Mouse (Mus musculus): Measurements from ENCODE around the gene Tsacc. TPM values are rescaled to one million over a fixed set of nuclear protein-coding genes. Genes with fewer than 3 reads are reported as not detected.
A peak's percentile ranks its signal among the peaks of the same experiment; 100 is the strongest.
"Not testable (repeated sequence)": the region's sequence is repeated elsewhere in the genome, so short reads cannot be mapped to it uniquely, and the experiment has no call there.

Tsacc gene
- polyA plus RNA-seq, 1 experiment = 2.0 TPM

- H3K36me3 ChIP-seq (replicated peaks; ENCODE audit: low read length) = peaks cover 58% of the 10 kb centered on the region
Measured at GRCm38 (mm10) chr3:88331282-88331681, 34.5 kb upstream of the Tsacc start.

GRCm38 (mm10) chr3:88328956-88329355 is 32.2 kb upstream of the Tsacc start:
- Histone ChIP-seq H3K4me3 (replicated peaks) (no peak overlapping the region), H3K4me1 (peaks cover 35% of the 10 kb centered on the region), H3K36me3 (replicated peaks; ENCODE audit: low read length) (peaks cover 62% of the 10 kb centered on the region), H3K9me3 (no peaks in the 10 kb centered on the region), H3K27me3 (replicated peaks) (no peaks in the 10 kb centered on the region)
- TF ChIP-seq GATA1 (IDR thresholded peaks at IDR 0.05; ENCODE audit: borderline replicate concordance, low read length) (no peak), FLI1 (IDR thresholded peaks at IDR 0.05; ENCODE audit: low read length) (no peak)

More at GRCm38 (mm10) chr3:88331282-88331681, 34.5 kb upstream of the Tsacc start:
- H3K4me3 ChIP-seq (replicated peaks) = no peak overlapping the region
- H3K27me3 ChIP-seq (replicated peaks) = no peaks in the 10 kb centered on the region
- TF ChIP-seq FLI1 (IDR thresholded peaks at IDR 0.05; ENCODE audit: low read length) (no peak), GATA1 (IDR thresholded peaks at IDR 0.05; ENCODE audit: borderline replicate concordance, low read length) (no peak)
- peaks cover 35% of the 10 kb centered on the region for H3K4me1 ChIP-seq
- H3K9me3 ChIP-seq = no peaks in the 10 kb centered on the region

- Histone ChIP-seq H3K9me3 (no peaks in the 10 kb centered on the region), H3K4me1 (peaks cover 29% of the 10 kb centered on the region), H3K4me3 (replicated peaks) (peak within 1 kb of the TSS; percentile 97), H3K36me3 (replicated peaks; ENCODE audit: low read length) (peaks cover 70% of the 10 kb centered on the region), H3K27me3 (replicated peaks) (no peaks in the 10 kb centered on the region)
- TF ChIP-seq FLI1 (IDR thresholded peaks at IDR 0.05; ENCODE audit: low read length) (no peak), GATA1 (IDR thresholded peaks at IDR 0.05; ENCODE audit: borderline replicate concordance, low read length) (no peak)
Measured at GRCm38 (mm10) chr3:88324951-88325405, 28.2 kb upstream of the Tsacc start, which contains the start of gene Glmp. Gene Glmp (plus strand): TSS chr3:88325023.

GRCm38 (mm10) chr3:88299172-88299571 is 2.4 kb upstream of the Tsacc start:
- Histone ChIP-seq H3K36me3 (replicated peaks; ENCODE audit: low read length) (peaks cover 53% of the 10 kb centered on the region), H3K27me3 (replicated peaks) (no peaks in the 10 kb centered on the region), H3K4me1 (peaks cover 40% of the 10 kb centered on the region), H3K9me3 (no peaks in the 10 kb centered on the region), H3K4me3 (replicated peaks) (no peak overlapping the region)
- no peak for TF ChIP-seq GATA1 (IDR thresholded peaks at IDR 0.05; ENCODE audit: borderline replicate concordance, low read length)
- TF ChIP-seq FLI1 (IDR thresholded peaks at IDR 0.05; ENCODE audit: low read length) = no peak

- Histone ChIP-seq H3K9me3 (no peaks in the 10 kb centered on the region), H3K4me1 (peaks cover 40% of the 10 kb centered on the region), H3K4me3 (replicated peaks) (peak overlapping the region; percentile 98), H3K36me3 (replicated peaks; ENCODE audit: low read length) (peaks cover 35% of the 10 kb centered on the region), H3K27me3 (replicated peaks) (no peaks in the 10 kb centered on the region)
- TF ChIP-seq GATA1 (IDR thresholded peaks at IDR 0.05; ENCODE audit: borderline replicate concordance, low read length) = no peak
Measured at GRCm38 (mm10) chr3:88297321-88297851, 587 bp upstream of the Tsacc start.

- TF ChIP-seq FLI1 (IDR thresholded peaks at IDR 0.05; ENCODE audit: low read length) (no peak), GATA1 (IDR thresholded peaks at IDR 0.05; ENCODE audit: borderline replicate concordance, low read length) (no peak)
- peaks cover 40% of the 10 kb centered on the region for H3K4me1 ChIP-seq
- H3K9me3 ChIP-seq = no peaks in the 10 kb centered on the region
- H3K4me3 ChIP-seq (replicated peaks) = peak overlapping the region; percentile 98
- H3K27me3 ChIP-seq (replicated peaks) = no peaks in the 10 kb centered on the region
- peaks cover 24% of the 10 kb centered on the region for H3K36me3 ChIP-seq (replicated peaks; ENCODE audit: low read length)
Measured at GRCm38 (mm10) chr3:88296110-88296560, 664 bp downstream of the Tsacc start.

GRCm38 (mm10) chr3:88295272-88295671 is 1.5 kb downstream of the Tsacc start:
- Histone ChIP-seq H3K4me3 (replicated peaks) (peak overlapping the region; percentile 98), H3K4me1 (peaks cover 40% of the 10 kb centered on the region), H3K36me3 (replicated peaks; ENCODE audit: low read length) (peaks cover 17% of the 10 kb centered on the region)
- not testable (repeated sequence) for H3K27me3 ChIP-seq (replicated peaks); H3K9me3 ChIP-seq

- TF ChIP-seq GATA1 (IDR thresholded peaks at IDR 0.05; ENCODE audit: borderline replicate concordance, low read length) = no peak
- no peak for TF ChIP-seq FLI1 (IDR thresholded peaks at IDR 0.05; ENCODE audit: low read length)
- Histone ChIP-seq H3K36me3 (replicated peaks; ENCODE audit: low read length) (peaks cover 16% of the 10 kb centered on the region), H3K4me3 (replicated peaks) (no peak overlapping the region), H3K27me3 (replicated peaks) (no peaks in the 10 kb centered on the region), H3K4me1 (peaks cover 21% of the 10 kb centered on the region), H3K9me3 (no peaks in the 10 kb centered on the region)
Measured at GRCm38 (mm10) chr3:88291970-88292369, 4.8 kb downstream of the Tsacc start.

GRCm38 (mm10) chr3:88288133-88288713 is 8.6 kb downstream of the Tsacc start:
- not testable (repeated sequence) for H3K9me3 ChIP-seq; H3K27me3 ChIP-seq (replicated peaks); H3K4me3 ChIP-seq (replicated peaks); H3K4me1 ChIP-seq
- peaks cover 31% of the 10 kb centered on the region for H3K36me3 ChIP-seq (replicated peaks; ENCODE audit: low read length)

- no peak for TF ChIP-seq GATA1 (IDR thresholded peaks at IDR 0.05; ENCODE audit: borderline replicate concordance, low read length)
- no peak for TF ChIP-seq FLI1 (IDR thresholded peaks at IDR 0.05; ENCODE audit: low read length)
- no peaks in the 10 kb centered on the region for H3K9me3 ChIP-seq
- no peak within 1 kb of the TSS for H3K4me3 ChIP-seq (replicated peaks)
- H3K4me1 ChIP-seq = peaks cover 3% of the 10 kb centered on the region
- no peaks in the 10 kb centered on the region for H3K27me3 ChIP-seq (replicated peaks)
- peaks cover 31% of the 10 kb centered on the region for H3K36me3 ChIP-seq (replicated peaks; ENCODE audit: low read length)
Measured at GRCm38 (mm10) chr3:88287110-88287509, 9.7 kb downstream of the Tsacc start, which contains the start of gene Gm38392. Gene Gm38392 (minus strand): TSS chr3:88287210.

- not testable (repeated sequence) for H3K27me3 ChIP-seq (replicated peaks); H3K4me1 ChIP-seq; H3K4me3 ChIP-seq (replicated peaks); H3K9me3 ChIP-seq
- H3K36me3 ChIP-seq (replicated peaks; ENCODE audit: low read length) = peaks cover 29% of the 10 kb centered on the region
Measured at GRCm38 (mm10) chr3:88285565-88285895, 11.3 kb downstream of the Tsacc start.

GRCm38 (mm10) chr3:88284815-88285564 is 11.8 kb downstream of the Tsacc start:
- H3K27me3 ChIP-seq (replicated peaks); H3K4me1 ChIP-seq; H3K4me3 ChIP-seq (replicated peaks); H3K9me3 ChIP-seq: not testable (repeated sequence)
- H3K36me3 ChIP-seq (replicated peaks; ENCODE audit: low read length) = peaks cover 25% of the 10 kb centered on the region

GRCm38 (mm10) chr3:88281141-88281916 is 15.5 kb downstream of the Tsacc start:
- H3K36me3 ChIP-seq (replicated peaks; ENCODE audit: low read length); H3K4me1 ChIP-seq; H3K27me3 ChIP-seq (replicated peaks); H3K9me3 ChIP-seq; H3K4me3 ChIP-seq (replicated peaks): not testable (repeated sequence)

Data from megakaryocyte, embryonic 14.5 days (primary cell).